Mouse (Mus musculus): ENCODE results near the gene Dab1. TPM values are rescaled to one million over a fixed set of nuclear protein-coding genes. Genes with fewer than 3 reads are reported as not detected.

Gene Dab1
- polyA plus RNA-seq, 1 experiment from 2014 or later = 77.5 TPM

DNA sequence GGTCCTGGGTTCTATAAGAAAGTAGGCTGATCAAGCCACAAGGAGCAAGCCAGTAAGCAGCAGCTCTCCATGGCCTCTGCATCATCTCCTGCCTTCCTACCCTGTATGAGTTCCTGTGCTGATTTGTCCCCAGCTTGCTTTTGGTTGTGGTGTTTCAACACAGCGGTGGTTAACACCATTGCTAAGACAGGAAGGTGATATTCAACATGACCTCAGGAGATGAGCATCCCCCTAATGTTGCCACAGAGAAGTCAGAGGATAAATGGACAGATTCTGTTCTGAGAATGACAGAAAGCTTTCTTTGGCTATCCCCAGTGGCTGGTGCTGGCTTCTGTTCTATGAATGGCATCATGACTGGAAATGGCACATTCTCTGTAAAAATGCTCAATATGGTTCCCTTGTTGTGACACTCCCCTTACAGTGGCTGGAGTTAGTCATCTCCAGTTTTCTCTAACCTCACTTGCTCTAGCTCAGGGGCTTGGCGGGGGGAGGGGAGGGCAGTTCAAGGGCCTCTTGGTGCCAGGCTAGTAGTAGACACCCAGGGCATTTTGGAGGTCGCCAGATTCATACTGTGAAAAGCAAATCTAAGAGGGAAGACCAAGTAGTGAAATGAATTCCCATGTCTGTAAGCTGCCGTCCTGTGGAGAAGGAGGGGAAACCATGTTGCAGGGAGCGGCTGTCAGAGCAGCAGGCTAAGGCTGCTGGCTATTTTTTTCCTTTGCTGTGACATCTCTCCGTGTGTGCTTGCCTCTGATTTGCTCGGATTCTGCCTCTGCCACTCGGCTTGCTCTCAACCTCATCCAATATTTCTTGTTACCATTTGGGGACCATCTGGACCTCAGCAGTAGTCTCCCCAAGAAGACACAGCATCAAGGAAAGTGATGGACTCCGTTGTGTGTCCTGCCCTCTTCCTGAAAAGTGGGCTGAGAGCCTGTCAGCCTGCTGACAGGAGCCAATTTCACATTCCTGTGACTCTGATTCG lies 1086.8 kb downstream of the Dab1 start:
- H3K9me3 ChIP-seq (ENCODE audit: control insufficient read depth, low read length) = no peaks in the 10 kb centered on the region
- H3K4me2 ChIP-seq (ENCODE audit: low read length) = no peak overlapping the region
- H3K27ac ChIP-seq (ENCODE audit: low read depth, low read length) = no peak overlapping the region
- peaks cover 8% of the 10 kb centered on the region; the same call in 1 of the 2 replicates for H3K4me1 ChIP-seq (ENCODE audit: control insufficient read depth, insufficient read depth, low read depth, low read length)
- no peak overlapping the region for H3K4me3 ChIP-seq (ENCODE audit: low read length)
- peak; percentile 19; the same call in 1 of the 2 replicates for ATAC-seq
- WGBS = 60% methylated on average over 10 of the region's 10 CpGs
- H3K9ac ChIP-seq (ENCODE audit: low read depth, low read length) = no peak overlapping the region
- H3K27me3 ChIP-seq (replicated peaks; ENCODE audit: control insufficient read depth, insufficient read depth, low read length) = no peaks in the 10 kb centered on the region
- H3K36me3 ChIP-seq (ENCODE audit: control insufficient read depth, insufficient read depth, low read length) = no peaks in the 10 kb centered on the region

DNA sequence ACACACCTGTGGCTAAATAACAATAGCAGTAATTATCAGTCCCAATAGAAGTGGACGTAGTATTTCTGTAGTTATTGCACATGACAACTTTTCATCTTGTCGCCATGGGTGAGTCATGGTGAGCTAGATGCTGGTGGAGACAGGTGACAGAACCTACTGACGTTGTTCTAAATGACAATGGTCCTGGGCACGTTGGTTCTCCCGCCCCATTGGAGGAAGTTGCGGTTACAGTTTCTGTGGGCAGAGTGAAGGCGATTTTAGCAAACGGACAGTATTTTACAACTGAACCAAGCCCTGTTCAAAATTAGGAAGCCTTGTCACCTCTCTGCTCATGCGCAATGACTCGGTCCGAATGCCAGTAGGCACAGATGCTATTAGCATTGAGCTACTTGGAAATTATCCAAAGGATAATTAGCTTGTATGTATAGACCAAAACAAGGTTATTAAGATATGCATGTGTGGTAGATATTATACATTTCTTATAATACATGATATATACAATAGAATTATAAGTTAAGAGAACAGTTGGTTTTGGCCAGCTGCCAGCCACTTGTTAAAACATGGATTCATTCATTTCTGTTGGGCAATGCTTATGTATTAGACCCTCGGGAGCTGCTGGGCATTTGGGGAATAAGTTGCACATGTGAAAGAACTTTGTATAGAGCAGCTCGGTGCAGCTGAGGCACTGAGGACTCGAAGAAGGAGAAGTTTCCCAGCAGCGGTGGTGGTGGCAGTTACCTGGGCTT lies 1093.4 kb downstream of the Dab1 start:
- no peak overlapping the region for H3K4me3 ChIP-seq (ENCODE audit: low read length)
- no peaks in the 10 kb centered on the region for H3K27me3 ChIP-seq (replicated peaks; ENCODE audit: control insufficient read depth, insufficient read depth, low read length)
- H3K36me3 ChIP-seq (ENCODE audit: control insufficient read depth, insufficient read depth, low read length) = no peaks in the 10 kb centered on the region
- H3K27ac ChIP-seq (ENCODE audit: low read depth, low read length) = no peak overlapping the region
- H3K9ac ChIP-seq (ENCODE audit: low read depth, low read length) = no peak overlapping the region
- no peak overlapping the region for H3K4me2 ChIP-seq (ENCODE audit: low read length)
- no peak for ATAC-seq
- H3K9me3 ChIP-seq (ENCODE audit: control insufficient read depth, low read length) = no peaks in the 10 kb centered on the region
- WGBS = 73% methylated on average over 15 of the region's 15 CpGs
- peaks cover 3% of the 10 kb centered on the region; the same call in 1 of the 2 replicates for H3K4me1 ChIP-seq (ENCODE audit: control insufficient read depth, insufficient read depth, low read depth, low read length)

DNA sequence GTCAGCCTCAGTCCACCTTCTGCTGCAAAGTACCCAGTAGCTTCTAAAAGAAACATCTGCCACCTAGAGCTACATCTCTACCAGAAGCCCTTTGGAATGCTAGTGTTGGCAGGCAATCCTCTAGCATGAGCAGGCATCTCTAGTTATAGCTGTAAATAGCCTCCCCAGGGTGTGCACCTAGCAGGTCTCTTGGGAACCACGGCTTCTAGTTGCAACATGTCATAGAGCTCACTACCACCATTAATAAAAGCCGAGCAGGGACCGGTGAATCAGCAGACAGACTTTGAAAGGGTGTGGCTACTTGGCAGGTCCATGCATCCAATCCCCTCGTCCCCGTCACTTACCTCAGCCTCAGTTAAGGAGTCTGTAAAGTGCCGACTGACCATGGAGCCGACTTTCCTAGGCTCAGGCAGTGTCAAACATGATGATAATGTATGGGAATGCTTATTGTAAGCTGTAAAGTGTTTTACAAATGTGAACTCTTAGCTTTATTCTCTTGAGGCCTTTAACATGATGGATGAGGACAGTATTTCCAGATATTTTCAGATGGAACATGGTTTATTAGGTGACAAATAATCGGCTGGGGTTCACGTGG lies 1095.9 kb downstream of the Dab1 start:
- H3K36me3 ChIP-seq (ENCODE audit: control insufficient read depth, insufficient read depth, low read length) = no peaks in the 10 kb centered on the region
- no peak overlapping the region for H3K4me2 ChIP-seq (ENCODE audit: low read length)
- WGBS = 81% methylated on average over 9 of the region's 9 CpGs
- no peak overlapping the region for H3K27ac ChIP-seq (ENCODE audit: low read depth, low read length)
- H3K4me1 ChIP-seq (ENCODE audit: control insufficient read depth, insufficient read depth, low read depth, low read length) = peaks cover 13% of the 10 kb centered on the region
- ATAC-seq = no peak
- H3K9me3 ChIP-seq (ENCODE audit: control insufficient read depth, low read length) = no peaks in the 10 kb centered on the region
- no peak overlapping the region for H3K9ac ChIP-seq (ENCODE audit: low read depth, low read length)
- no peaks in the 10 kb centered on the region for H3K27me3 ChIP-seq (replicated peaks; ENCODE audit: control insufficient read depth, insufficient read depth, low read length)
- no peak overlapping the region for H3K4me3 ChIP-seq (ENCODE audit: low read length)

DNA sequence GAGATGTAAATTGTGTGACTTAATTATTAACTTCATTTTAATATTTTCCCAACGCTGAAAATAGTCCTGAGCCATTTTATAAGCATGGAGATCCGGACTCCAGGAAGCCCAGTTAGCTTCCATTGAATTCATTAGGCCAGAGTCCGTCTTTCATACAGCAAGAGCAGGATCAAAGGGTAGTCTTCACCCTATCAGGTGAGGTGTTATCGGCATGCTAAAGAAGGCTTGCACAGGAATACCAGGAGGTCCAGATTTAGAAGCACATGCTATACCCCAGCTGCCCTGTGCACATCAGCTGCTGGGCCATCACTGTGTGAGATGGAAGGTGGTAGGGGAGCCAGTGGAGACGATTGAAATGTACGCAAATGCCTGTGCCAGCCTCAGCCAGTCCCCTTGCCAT lies 1096.7 kb downstream of the Dab1 start:
- no peaks in the 10 kb centered on the region for H3K27me3 ChIP-seq (replicated peaks; ENCODE audit: control insufficient read depth, insufficient read depth, low read length)
- H3K9ac ChIP-seq (ENCODE audit: low read depth, low read length) = no peak overlapping the region
- no peak overlapping the region for H3K4me2 ChIP-seq (ENCODE audit: low read length)
- WGBS = 74% methylated on average over 6 of the region's 6 CpGs
- H3K9me3 ChIP-seq (ENCODE audit: control insufficient read depth, low read length) = no peaks in the 10 kb centered on the region
- H3K36me3 ChIP-seq (ENCODE audit: control insufficient read depth, insufficient read depth, low read length) = no peaks in the 10 kb centered on the region
- no peak overlapping the region for H3K4me3 ChIP-seq (ENCODE audit: low read length)
- no peak overlapping the region for H3K27ac ChIP-seq (ENCODE audit: low read depth, low read length)
- H3K4me1 ChIP-seq (ENCODE audit: control insufficient read depth, insufficient read depth, low read depth, low read length) = peaks cover 9% of the 10 kb centered on the region
- ATAC-seq = no peak

DNA sequence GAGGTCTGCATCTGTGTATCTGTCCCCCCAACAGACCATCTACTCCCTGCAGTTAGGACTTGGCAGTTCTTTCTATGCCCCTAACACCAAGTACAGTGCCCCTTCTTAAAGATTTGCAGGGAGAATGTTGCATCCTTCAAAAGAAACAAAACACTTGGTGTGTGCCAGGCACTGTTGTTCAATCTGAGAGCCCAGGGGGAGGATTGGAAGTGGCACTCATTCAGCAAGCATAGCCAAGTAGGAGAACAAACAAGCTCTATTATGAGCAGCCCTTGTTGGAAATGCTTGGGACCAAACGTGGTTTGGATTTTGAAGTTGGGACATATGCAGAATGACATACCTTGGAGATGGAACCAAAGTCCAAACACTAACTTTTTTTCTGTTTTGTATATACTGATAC lies 1097.3 kb downstream of the Dab1 start:
- no peaks in the 10 kb centered on the region for H3K36me3 ChIP-seq (ENCODE audit: control insufficient read depth, insufficient read depth, low read length)
- H3K4me2 ChIP-seq (ENCODE audit: low read length) = no peak overlapping the region
- no peak overlapping the region for H3K4me3 ChIP-seq (ENCODE audit: low read length)
- H3K27me3 ChIP-seq (replicated peaks; ENCODE audit: control insufficient read depth, insufficient read depth, low read length) = no peaks in the 10 kb centered on the region
- H3K4me1 ChIP-seq (ENCODE audit: control insufficient read depth, insufficient read depth, low read depth, low read length) = peaks cover 9% of the 10 kb centered on the region
- no peak overlapping the region for H3K27ac ChIP-seq (ENCODE audit: low read depth, low read length)
- no peak overlapping the region for H3K9ac ChIP-seq (ENCODE audit: low read depth, low read length)
- 47% methylated on average over 1 of the region's 1 CpGs for WGBS
- no peak for ATAC-seq
- no peaks in the 10 kb centered on the region for H3K9me3 ChIP-seq (ENCODE audit: control insufficient read depth, low read length)

DNA sequence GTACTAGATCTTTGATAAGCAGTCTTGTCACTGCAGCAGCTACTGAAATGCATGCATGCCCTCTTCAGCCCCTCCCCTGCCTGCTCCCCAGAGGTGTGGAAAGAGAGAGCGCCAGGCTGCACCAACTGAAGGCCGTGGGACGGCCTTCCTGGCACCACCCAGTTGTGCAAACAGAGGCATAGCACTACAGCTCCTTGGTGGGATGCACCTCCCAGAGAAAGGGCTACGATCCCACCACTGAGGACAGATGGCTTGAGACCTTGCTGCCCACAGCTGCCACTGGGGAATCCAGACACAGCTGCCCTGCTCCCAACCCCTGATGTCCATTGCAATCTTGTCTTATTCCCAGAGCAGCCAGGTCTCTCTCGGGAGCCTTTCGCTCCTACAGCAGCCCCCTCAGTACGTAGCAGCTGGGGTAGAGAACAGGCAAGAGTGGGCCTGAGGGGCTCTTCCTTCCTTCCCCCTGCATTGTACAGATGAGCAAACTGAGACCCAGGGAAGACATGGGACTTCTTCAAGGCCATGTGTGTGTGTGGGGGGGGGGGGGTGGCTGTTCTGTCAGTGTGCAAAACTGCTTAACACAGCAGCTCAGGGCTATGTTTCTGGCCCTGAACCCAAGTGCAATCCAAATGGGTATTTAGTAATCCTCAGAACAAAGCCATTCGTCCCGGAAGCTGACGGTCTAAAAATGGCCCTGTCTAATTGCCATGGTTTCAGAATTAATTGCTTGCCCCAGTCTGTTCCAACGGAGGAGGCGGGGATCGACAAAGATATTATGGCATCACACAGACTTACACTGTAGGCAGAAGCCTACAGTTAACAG lies 1100.0 kb downstream of the Dab1 start:
- no peaks in the 10 kb centered on the region for H3K9me3 ChIP-seq (ENCODE audit: control insufficient read depth, low read length)
- peak; percentile 59 for ATAC-seq
- no peaks in the 10 kb centered on the region for H3K36me3 ChIP-seq (ENCODE audit: control insufficient read depth, insufficient read depth, low read length)
- peak overlapping the region; percentile 44; the same call in 1 of the 2 replicates for H3K27ac ChIP-seq (ENCODE audit: low read depth, low read length)
- 26% methylated on average over 13 of the region's 13 CpGs for WGBS
- H3K4me1 ChIP-seq (ENCODE audit: control insufficient read depth, insufficient read depth, low read depth, low read length) = peaks cover 13% of the 10 kb centered on the region
- no peak overlapping the region for H3K4me2 ChIP-seq (ENCODE audit: low read length)
- no peak overlapping the region for H3K4me3 ChIP-seq (ENCODE audit: low read length)
- peak overlapping the region; percentile 27; the same call in 1 of the 2 replicates for H3K9ac ChIP-seq (ENCODE audit: low read depth, low read length)
- no peaks in the 10 kb centered on the region for H3K27me3 ChIP-seq (replicated peaks; ENCODE audit: control insufficient read depth, insufficient read depth, low read length)

DNA sequence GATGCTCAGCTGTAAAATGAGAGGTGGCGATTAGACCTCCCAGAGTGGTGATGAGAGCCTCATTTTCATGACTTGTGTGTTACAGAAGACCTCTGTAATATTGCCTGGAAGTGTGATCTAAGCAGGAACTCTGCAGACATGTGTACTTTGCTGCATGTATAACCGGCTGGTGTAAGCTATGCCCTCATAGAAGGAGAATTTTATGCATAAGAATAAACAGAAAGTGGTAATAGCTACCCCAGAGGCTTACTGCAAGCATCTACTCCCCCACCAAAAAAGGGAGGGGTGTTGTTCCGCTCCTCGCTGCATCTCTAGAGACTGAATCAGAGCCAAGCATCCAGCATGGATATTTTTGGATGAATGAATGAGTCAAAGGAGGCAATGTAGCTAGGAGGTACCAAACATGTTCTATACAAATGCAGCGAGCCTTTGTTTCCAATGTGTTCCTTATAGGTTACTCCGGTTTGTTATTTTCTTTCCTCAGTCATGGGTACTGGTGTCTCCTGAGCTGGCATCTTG lies 1104.4 kb downstream of the Dab1 start:
- H3K36me3 ChIP-seq (ENCODE audit: control insufficient read depth, insufficient read depth, low read length) = no peaks in the 10 kb centered on the region
- H3K27ac ChIP-seq (ENCODE audit: low read depth, low read length) = no peak overlapping the region
- H3K4me1 ChIP-seq (ENCODE audit: control insufficient read depth, insufficient read depth, low read depth, low read length) = peaks cover 15% of the 10 kb centered on the region
- H3K9me3 ChIP-seq (ENCODE audit: control insufficient read depth, low read length) = no peaks in the 10 kb centered on the region
- WGBS = 62% methylated on average over 6 of the region's 6 CpGs
- H3K4me3 ChIP-seq (ENCODE audit: low read length) = no peak overlapping the region
- H3K9ac ChIP-seq (ENCODE audit: low read depth, low read length) = no peak overlapping the region
- no peak overlapping the region for H3K4me2 ChIP-seq (ENCODE audit: low read length)
- peak; percentile 10; the same call in 1 of the 2 replicates for ATAC-seq
- H3K27me3 ChIP-seq (replicated peaks; ENCODE audit: control insufficient read depth, insufficient read depth, low read length) = no peaks in the 10 kb centered on the region

DNA sequence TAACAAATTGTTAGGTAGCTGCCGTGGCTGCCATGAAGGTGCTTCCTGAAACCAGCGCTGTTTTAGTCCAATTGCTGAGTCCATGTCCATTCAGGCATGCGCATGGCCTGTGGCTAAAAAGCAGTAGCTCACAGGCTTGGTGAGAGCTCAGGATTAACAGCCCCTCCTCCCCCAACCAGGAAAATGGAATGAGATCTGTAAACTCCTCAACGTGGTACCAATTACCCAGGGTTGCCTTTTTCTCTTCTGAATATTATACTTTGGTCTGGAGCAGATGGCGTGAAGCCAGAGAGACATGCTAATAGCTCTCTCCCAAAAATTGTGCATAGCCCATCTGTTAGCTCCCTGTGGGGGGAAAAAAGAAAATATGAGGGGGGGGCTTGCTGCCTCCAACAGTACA lies 1105.1 kb downstream of the Dab1 start:
- WGBS = 61% methylated on average over 5 of the region's 5 CpGs
- peak; percentile 53 for ATAC-seq
- Histone ChIP-seq H3K4me1 (ENCODE audit: control insufficient read depth, insufficient read depth, low read depth, low read length) (peaks cover 10% of the 10 kb centered on the region), H3K27me3 (replicated peaks; ENCODE audit: control insufficient read depth, insufficient read depth, low read length) (no peaks in the 10 kb centered on the region), H3K9me3 (ENCODE audit: control insufficient read depth, low read length) (no peaks in the 10 kb centered on the region), H3K9ac (ENCODE audit: low read depth, low read length) (no peak overlapping the region), H3K4me3 (ENCODE audit: low read length) (no peak overlapping the region), H3K36me3 (ENCODE audit: control insufficient read depth, insufficient read depth, low read length) (no peaks in the 10 kb centered on the region), H3K27ac (ENCODE audit: low read depth, low read length) (no peak overlapping the region), H3K4me2 (ENCODE audit: low read length) (no peak overlapping the region)
